Mouse (Mus musculus) heart, adult 9 months (tissue): ENCODE measurements at regions not wholly inside any gene's neighbourhood (a gene's known extent, or its start where the extent isn't known, plus 50 kb on each side); places are given as distances from the start of the nearest gene placed in this dataset.
A peak's percentile ranks its signal among the peaks of the same experiment; 100 is the strongest.

ENCODE experiments used
- DNase-seq, 2 experiments: peaks; one replicate each; pipeline ENCODE4 v3.0.0; 2022; ENCODE audit warnings: low spot score in 2 of 2

GRCm38 (mm10) chr9:84673327-84673726 lies 639.2 kb upstream of the Gm11114 start:
- DNase-seq = no peak

DNA sequence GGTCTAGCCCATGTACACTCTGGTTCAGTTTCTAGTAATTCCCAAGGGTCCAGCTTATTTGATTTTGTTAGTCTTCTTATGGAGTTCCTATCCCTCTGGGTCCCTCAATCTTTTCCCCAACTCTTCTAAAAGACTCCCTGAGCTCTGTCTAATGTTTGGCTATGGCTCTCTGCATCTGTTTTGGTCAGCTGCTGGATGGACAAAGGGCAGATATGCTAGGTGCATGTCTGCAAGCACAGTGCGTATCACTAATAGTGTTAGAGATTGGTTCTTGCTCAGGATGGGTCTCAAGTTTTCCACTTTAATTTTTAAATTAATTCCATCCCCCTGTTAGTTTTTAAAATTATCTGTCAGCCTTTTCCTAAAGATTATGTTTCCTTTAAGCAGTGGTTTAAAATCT lies 634.2 kb upstream of the Gm11114 start:
- DNase-seq = no peak

- no peak for DNase-seq
Observed at GRCm38 (mm10) chr9:84718615-84719191, 593.9 kb upstream of the Gm11114 start.

GRCm38 (mm10) chr9:84719396-84719795 lies 593.2 kb upstream of the Gm11114 start:
- no peak for DNase-seq

DNA sequence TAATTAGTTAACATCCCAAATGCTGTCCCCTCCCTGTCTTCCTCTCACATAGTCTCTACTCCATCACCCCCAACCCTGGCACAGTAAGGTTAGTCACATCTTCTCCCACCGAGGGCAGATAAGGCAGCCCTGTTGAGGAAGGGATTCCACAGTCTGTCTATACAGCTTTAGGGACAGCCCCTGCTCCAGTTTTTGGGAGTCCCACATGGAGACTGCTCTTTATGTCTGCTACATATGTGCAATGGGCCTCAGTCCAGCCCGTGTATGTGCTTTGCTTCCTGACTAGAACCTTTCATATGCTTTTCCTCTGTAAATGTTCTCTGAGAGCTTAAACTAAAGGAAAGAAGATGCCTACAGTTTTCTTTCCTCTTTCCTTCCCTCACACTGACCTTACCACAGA lies 592.1 kb upstream of the Gm11114 start:
- DNase-seq = no peak

GRCm38 (mm10) chr9:84739266-84739665 lies 573.3 kb upstream of the Gm11114 start:
- DNase-seq = peak; percentile 21 to 45

- DNase-seq = peak; percentile 4 to 7
Observed at GRCm38 (mm10) chr9:84740336-84740735, 572.2 kb upstream of the Gm11114 start.

- no peak for DNase-seq
Observed at GRCm38 (mm10) chr9:84754332-84754731, 558.2 kb upstream of the Gm11114 start.

DNA sequence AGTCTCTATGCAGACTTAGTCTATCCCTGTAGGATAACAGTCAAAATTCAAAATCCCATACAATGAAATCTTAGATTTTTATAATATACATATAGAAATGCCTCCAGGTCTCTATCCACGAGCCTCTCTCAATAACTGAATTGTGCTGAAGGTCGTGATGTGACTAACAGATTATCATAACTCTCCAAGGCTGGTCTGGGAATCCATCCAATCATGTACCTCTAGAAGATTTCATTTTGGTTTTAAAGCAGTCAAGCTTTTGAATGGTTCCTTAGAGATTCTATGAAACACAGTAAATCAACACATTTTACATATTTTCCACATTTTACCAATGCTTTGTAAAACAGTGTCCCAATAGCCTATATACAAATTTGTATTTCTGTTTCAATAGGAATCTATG lies 557.7 kb upstream of the Gm11114 start:
- no peak for DNase-seq

GRCm38 (mm10) chr9:84774348-84774747 lies 538.2 kb upstream of the Gm11114 start:
- DNase-seq = no peak

DNA sequence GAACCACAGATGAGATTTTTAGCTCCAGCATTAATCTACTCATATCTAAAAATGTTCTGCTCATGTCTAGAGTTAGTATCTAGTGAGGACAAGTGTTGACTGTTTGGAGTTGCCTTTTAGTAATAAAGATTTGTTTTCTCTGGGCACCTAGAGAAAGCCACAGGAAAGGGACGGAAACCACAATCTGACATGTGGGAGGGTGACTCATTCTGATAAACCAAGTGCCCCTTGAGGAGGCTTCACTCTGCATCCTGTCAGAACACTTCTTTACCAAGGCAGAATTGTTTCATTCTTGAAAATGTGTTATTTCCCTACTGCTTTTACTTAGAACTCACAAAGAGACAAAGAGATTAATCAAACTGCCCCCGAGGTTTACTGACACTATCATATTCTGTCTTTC lies 537.4 kb upstream of the Gm11114 start:
- DNase-seq = no peak

DNA sequence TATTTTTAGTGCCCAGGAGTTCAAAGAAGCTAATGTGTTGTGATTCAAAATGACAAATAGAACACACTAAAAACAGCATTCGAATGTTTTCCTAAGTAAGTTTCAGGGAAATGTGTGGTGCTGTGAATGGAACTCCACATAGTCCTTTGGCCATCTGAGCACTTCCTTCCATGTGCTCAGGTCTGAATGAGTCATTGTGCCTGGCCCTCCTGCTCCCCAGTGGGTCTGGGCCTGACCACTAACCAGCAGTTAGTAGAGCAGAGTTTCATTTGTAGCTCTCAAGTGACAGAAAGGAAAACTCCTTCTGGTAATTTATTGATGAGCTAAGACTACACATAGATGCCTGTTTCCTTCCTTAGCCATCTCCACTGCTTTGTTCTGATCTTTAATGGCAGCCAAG lies 533.4 kb upstream of the Gm11114 start:
- DNase-seq = no peak

- DNase-seq = peak; percentile 17 to 70
Observed at GRCm38 (mm10) chr9:84825768-84826167, 486.8 kb upstream of the Gm11114 start.

- DNase-seq = no peak
Observed at GRCm38 (mm10) chr9:84828934-84829333, 483.6 kb upstream of the Gm11114 start.

GRCm38 (mm10) chr9:84830639-84831038 lies 481.9 kb upstream of the Gm11114 start:
- no peak for DNase-seq

DNA sequence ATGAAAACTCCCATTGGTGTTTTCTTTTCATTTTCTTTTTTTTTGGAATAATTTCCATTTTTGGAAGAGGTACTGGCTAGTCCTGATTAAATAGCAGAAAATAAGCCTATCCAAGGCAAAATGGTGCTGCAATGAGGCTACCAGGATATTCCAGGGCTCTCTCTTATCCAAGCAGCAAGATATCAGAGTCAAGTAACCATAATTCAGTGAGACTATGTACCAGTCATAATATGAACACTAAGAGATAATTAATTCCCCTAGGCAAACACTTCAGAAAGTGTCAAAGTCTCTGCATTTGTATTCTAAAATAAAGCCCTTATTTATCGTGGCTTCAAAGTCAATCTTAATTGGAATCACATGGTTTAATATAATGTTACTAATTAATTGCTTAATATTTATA lies 475.1 kb upstream of the Gm11114 start:
- peak in 1 of 2 experiments; percentile 2 for DNase-seq

- no peak for DNase-seq
Observed at GRCm38 (mm10) chr9:84844021-84844420, 468.6 kb upstream of the Gm11114 start.

DNA sequence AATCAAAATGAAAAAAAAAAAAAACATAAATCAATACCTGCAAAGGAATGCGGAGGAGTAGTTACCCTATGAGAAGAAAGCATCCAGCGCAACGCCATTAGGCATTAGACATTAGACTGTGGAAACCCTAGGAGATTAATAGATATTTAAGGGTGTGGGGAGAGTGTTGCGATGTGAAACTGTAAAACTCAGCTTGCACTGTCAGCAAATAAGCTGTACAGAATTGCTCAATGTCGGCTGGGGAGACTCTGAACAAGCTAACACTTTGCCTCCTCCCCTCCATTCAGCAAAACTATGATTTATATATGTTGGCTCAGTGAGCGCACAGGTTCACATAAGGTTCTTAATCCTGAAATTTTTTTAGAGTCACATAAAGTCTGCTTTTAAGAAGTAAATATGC lies 451.0 kb upstream of the Gm11114 start:
- DNase-seq = no peak

GRCm38 (mm10) chr9:84863431-84863830 lies 449.1 kb upstream of the Gm11114 start:
- no peak for DNase-seq

GRCm38 (mm10) chr9:84894148-84894547 lies 418.4 kb upstream of the Gm11114 start:
- DNase-seq = no peak

DNA sequence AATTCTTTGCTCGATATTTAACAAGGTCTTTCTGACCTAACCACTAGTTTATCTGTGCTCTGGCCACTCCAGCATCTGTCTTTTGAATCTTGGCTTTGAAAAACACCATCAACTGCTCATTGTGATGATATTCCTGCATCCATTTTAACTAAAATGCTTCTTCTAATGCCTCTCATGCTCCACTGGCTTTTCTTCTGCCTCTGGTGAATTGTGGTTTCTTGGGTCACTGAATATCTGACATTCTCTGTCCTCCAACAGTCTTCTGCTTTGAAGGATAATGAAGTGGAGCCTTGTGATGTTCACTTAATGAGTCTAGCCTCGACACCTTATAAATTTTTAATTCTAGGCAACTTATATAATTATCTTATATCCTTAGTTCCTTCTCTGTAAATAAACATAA lies 416.5 kb upstream of the Gm11114 start:
- DNase-seq = no peak

GRCm38 (mm10) chr9:84900643-84901042 lies 411.9 kb upstream of the Gm11114 start:
- DNase-seq = no peak

DNA sequence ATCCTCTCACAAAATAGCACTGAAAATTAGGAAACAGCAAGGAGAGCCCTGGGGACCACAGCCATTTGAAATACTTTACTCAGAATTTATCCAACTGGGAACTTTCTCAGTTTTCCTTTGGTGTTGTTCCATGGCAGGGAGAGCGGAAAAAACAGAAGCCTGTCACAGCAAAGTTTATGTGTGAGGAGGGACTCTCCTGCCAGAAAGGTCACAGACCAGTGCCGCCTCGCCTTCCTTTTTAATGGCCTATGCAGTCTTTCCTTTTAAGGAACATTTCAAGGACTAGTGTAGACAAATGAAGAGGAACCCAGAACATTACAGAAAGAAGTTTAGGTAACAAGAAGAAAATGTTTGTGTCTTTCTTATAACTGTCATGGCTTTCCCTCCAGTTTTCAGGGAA lies 406.3 kb upstream of the Gm11114 start:
- no peak for DNase-seq

DNA sequence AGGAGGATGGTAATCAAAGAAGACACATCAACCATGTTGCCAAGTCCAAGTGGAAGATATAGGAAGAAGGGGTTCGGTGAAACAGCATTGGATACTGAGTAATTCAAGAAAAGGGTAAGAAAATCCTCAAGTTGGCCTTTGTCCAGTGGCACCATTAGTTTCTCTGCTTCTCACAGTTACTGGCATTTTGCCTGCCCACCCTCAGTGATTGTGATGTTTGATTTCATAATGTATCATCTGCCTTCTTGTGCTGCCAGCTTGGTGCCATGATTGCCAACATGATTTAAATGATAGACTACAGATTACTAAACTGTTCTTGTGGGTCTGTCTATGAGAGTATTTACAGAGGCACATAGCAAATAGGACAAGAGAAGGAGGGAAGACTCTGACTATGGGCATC lies 399.3 kb upstream of the Gm11114 start:
- no peak for DNase-seq
